Mouse (Mus musculus) liver, adult 2 months (tissue): ENCODE data around the gene Ubxn4.

Experiments
- CTCF ChIP-seq: fragments of 200-500 bp; IDR thresholded peaks from 2 replicates; pipeline ENCODE4 v1.5.1; 2011; ENCODE audit warnings: low read depth, low read length, control low read depth
- POLR2A ChIP-seq: fragments of 200-500 bp; IDR thresholded peaks from 2 replicates; pipeline ENCODE4 v1.6.1; 2011; ENCODE audit warnings: low read length, control low read depth; ENCODE audit not compliant: insufficient read depth; ENCODE audit errors: extremely low read depth

GRCm38 (mm10) chr1:128323026-128323643, 79.4 kb downstream of the Ubxn4 start:
- TF ChIP-seq CTCF (no peak), POLR2A (no peak)
